Mouse (Mus musculus) A20 (cell line): Measurements from ENCODE around the gene Gpbp1l1.

Experiments used
- DNase-seq: peaks from one replicate; pipeline ENCODE4 v3.0.0-alpha.2; 2011; ENCODE audit warnings: low read depth, low spot score

Gene Gpbp1l1

GRCm38 (mm10) chr4:116557306-116558121 lies at the start of gene Gpbp1l1:
TSS of gene Gpbp1l1 (plus strand) at chr4:116557658.
- DNase-seq = peak; percentile 99

- DNase-seq = peak; percentile 17
Measured at GRCm38 (mm10) chr4:116531109-116531508, 26.3 kb upstream of the Gpbp1l1 start.

GRCm38 (mm10) chr4:116536351-116536750 lies 21.1 kb upstream of the Gpbp1l1 start:
- DNase-seq = no peak

GRCm38 (mm10) chr4:116537737-116538136 lies 19.7 kb upstream of the Gpbp1l1 start:
- DNase-seq = no peak

GRCm38 (mm10) chr4:116550432-116550831 lies 7.0 kb upstream of the Gpbp1l1 start:
- DNase-seq = no peak

- no peak for DNase-seq
Measured at GRCm38 (mm10) chr4:116553035-116553434, 4.4 kb upstream of the Gpbp1l1 start.

GRCm38 (mm10) chr4:116555413-116556300 lies 1.8 kb upstream of the Gpbp1l1 start, which contains the start of gene Tmem69:
TSS of gene Tmem69 (minus strand) at chr4:116555936.
- peak; percentile 91 for DNase-seq

- peak; percentile 96 for DNase-seq
Measured at GRCm38 (mm10) chr4:116556561-116557305, 725 bp upstream of the Gpbp1l1 start.

GRCm38 (mm10) chr4:116558151-116558882 lies 859 bp downstream of the Gpbp1l1 start:
- DNase-seq = no peak

GRCm38 (mm10) chr4:116595793-116596192 lies 38.3 kb downstream of the Gpbp1l1 start:
- DNase-seq = peak; percentile 35

- peak; percentile 59 for DNase-seq
Measured at GRCm38 (mm10) chr4:116596379-116596778, 38.9 kb downstream of the Gpbp1l1 start, which contains the start of gene Ccdc17. TSS of gene Ccdc17 (plus strand) at chr4:116596654.

GRCm38 (mm10) chr4:116596978-116597881 lies 39.8 kb downstream of the Gpbp1l1 start:
- peak; percentile 92 for DNase-seq

GRCm38 (mm10) chr4:116612621-116613020 lies 55.2 kb downstream of the Gpbp1l1 start:
- no peak for DNase-seq

- peak; percentile 37 for DNase-seq
Measured at GRCm38 (mm10) chr4:116615237-116615636, 57.8 kb downstream of the Gpbp1l1 start.

- DNase-seq = no peak
Measured at GRCm38 (mm10) chr4:116624831-116625230, 67.4 kb downstream of the Gpbp1l1 start.

- peak; percentile 94 for DNase-seq
Measured at GRCm38 (mm10) chr4:116626658-116627358, 69.3 kb downstream of the Gpbp1l1 start.

- DNase-seq = peak; percentile 96
Measured at GRCm38 (mm10) chr4:116627359-116627716, 69.9 kb downstream of the Gpbp1l1 start.

GRCm38 (mm10) chr4:116627722-116628662 lies 70.5 kb downstream of the Gpbp1l1 start, which contains the start of gene Nasp:
TSS of gene Nasp (minus strand) at chr4:116627941.
- peak; percentile 95 for DNase-seq
